Mouse (Mus musculus) ES-Bruce4 (cell line): ENCODE measurements around the gene Uggt2.

Source experiments
- EP300 ChIP-seq: IDR thresholded peaks from 2 replicates; pipeline ENCODE4 v1.6.1; 2011; ENCODE audit warnings: low read depth, low read length; ENCODE audit not compliant: insufficient read depth
- POLR2A ChIP-seq: IDR thresholded peaks from one replicate; pipeline ENCODE4 v1.8.1; 2011; ENCODE audit warnings: low read length; ENCODE audit not compliant: insufficient read depth

GRCm38 (mm10) chr14:119125840-119126239, 26.6 kb upstream of the Uggt2 start:
- TF ChIP-seq POLR2A = no peak
- TF ChIP-seq EP300 = no peak
